Mouse (Mus musculus): Measurements from ENCODE around the gene Abcd4. TPM values are rescaled to one million over a fixed set of nuclear protein-coding genes. Genes with fewer than 3 reads are reported as not detected.

Abcd4 gene
- total RNA-seq, 2 experiments from 2014 or later, result 15.6 to 15.7 TPM

DNA sequence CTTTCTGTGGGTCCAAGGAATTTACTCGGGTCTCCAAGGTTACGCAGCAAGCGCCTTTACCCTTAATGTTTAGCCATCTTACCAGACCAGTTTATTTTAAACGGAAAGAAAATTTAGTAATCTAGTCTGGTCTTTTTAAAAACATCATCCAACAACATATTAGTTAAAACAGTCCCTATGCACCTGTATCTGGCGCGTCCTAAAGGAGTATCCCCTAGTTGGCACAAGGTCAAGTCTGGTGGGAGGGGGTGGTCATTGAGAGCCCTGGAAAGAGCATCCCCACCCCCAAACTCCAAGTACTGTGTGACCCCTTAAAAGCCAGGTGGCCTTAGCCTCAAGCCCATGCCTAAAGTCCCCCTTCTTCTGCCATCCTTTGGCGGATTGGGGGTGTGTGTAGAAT is 44.1 kb downstream of the Abcd4 start:
- no peak for DNase-seq (ENCODE audit: low spot score in 2 of 2)

- DNase-seq (ENCODE audit: low spot score in 2 of 2), result no peak
These were observed 44.9 kb downstream of the Abcd4 start for GRCm38 (mm10) chr12:84572341-84572720.

DNA sequence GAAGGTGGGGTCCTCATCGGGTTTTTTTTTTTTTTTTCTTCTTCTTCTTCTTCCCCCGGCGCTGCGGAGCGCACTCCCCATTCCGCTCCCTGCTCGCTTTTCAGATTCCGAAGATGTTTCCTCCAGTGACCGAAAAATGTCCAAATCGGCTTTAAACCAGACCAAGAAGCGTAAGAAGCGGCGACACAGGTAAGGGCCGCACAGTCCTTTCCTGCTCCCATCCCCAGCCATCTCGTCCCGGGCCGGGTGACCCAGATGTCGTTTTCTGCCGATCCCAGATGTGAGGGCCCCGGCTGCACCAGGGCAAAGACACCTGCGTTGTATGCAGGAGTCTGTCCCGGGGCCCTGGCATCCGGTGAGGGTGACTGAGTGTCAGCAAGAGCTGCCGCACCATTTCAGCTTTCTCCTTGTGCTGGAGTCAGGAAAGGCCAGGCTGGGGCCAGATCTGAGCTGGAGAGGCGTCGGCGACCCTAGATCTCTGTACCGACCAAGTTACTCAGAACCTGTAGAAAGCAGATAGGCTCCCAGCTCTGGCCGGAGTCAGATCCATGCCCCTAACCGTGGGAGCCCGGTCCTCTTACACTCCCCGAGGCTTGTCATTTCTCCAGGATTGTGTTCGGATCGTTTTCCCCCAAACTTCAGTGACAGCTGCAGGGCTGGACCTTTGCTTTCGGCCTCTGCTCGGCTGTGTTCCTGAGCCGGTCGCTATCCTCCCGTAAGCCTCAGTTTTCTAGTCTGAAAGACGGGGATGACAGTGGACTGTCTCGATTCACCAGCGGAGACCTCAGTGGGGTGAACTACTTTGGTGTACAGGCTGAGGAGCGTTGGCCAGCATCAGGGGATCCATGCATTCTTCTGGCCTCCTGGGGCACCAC is 45.5 kb downstream of the Abcd4 start:
- no peak for DNase-seq (ENCODE audit: low spot score in 2 of 2)

- no peak for DNase-seq (ENCODE audit: low spot score in 2 of 2)
These were observed 46.4 kb downstream of the Abcd4 start for GRCm38 (mm10) chr12:84570694-84571415.

- DNase-seq (ENCODE audit: low spot score in 2 of 2), result no peak
These were observed 47.1 kb downstream of the Abcd4 start for GRCm38 (mm10) chr12:84569976-84570693.

GRCm38 (mm10) chr12:84569336-84569970 is 47.8 kb downstream of the Abcd4 start, which contains the start of gene Vsx2:
Vsx2 (plus strand) TSS chr12:84569762.
- DNase-seq (ENCODE audit: low spot score in 2 of 2), result no peak

DNA sequence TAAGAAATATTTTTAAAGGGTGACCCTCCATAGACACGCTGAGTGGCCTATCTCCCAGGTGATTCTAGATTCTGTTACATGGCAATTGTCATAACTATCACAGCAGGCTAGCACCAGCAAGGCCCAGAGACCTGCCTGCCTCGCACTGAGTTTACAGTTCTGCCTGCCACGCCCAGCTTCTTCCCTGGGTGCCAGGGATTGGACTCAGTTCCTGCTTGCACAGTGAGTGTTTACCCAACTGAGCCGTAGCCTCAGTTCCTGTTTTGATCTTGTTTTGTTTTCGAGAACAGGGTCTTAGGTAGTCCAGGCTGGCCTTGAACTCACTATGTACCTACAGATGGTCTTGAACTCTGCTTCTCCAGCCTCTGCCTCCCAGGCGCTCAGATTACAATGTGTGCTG is 49.6 kb downstream of the Abcd4 start:
- DNase-seq (ENCODE audit: low spot score in 2 of 2), result no peak

GRCm38 (mm10) chr12:84562558-84562957 is 54.7 kb downstream of the Abcd4 start:
- no peak for DNase-seq (ENCODE audit: low spot score in 2 of 2)

DNA sequence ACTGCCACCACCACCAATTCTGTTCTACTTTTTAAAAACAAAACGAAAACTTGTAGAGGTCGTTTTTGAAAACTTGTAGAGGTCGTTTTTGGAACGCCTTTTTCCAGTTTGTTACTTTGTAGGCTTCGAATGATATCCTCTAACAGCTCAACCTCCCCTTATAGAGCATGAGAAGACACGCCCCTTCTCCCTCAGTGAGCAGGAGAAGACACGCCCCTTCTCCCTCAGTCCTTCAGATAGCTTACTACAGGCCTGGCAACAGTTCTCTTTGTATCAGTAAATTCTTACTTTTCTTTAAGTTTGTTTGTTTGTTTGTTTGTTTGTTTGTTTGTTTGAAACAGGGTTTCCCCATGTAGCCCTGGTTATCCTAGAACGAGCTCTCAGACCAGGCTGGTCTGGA is 62.0 kb downstream of the Abcd4 start:
- no peak for DNase-seq (ENCODE audit: low spot score in 2 of 2)

Other genes with a start within 250 kb of the Abcd4 start
- 10 to 100 TPM; 24.9 to 26.3 TPM for gene Entpd5, start 208.4 kb downstream of the Abcd4 start, total RNA-seq (2021)
- gene Bbof1, start 208.3 kb downstream of the Abcd4 start, total RNA-seq (2021), result 1 to 10 TPM; 7.1 to 8.3 TPM
- 10 to 100 TPM; 12.1 to 12.2 TPM for gene Rnf113a2, start 200.2 kb downstream of the Abcd4 start, total RNA-seq (2021)
- gene Aldh6a1, start 166.4 kb downstream of the Abcd4 start, total RNA-seq (2021), result 10 to 100 TPM; 45.5 to 51.4 TPM
- gene Lin52, start 166.0 kb downstream of the Abcd4 start, total RNA-seq (2021), result 10 to 100 TPM; 17.4 to 20.3 TPM
- gene Vsx2, start 47.7 kb downstream of the Abcd4 start, total RNA-seq (2021), result under 1 TPM; 0.23 to 0.31 TPM
- gene Vrtn, start 23.6 kb upstream of the Abcd4 start, total RNA-seq (2021), result not detected
- 1 to 10 TPM; 6.6 to 6.8 TPM for gene Syndig1l, start 81.4 kb upstream of the Abcd4 start, total RNA-seq (2021)
- 10 to 100 TPM; 39.0 to 41.4 TPM for gene Npc2, start 155.7 kb upstream of the Abcd4 start, total RNA-seq (2021)
- 10 to 100 TPM; 61.5 to 62.6 TPM for gene Isca2, start 155.8 kb upstream of the Abcd4 start, total RNA-seq (2021)

Data from layer of hippocampus, postnatal 14 days (tissue).